Mouse (Mus musculus) inflammation-experienced regulatory T-cells, adult 6 months (primary cell): ENCODE measurements around the gene Rtn1. TPM values are rescaled to one million over a fixed set of nuclear protein-coding genes. Genes with fewer than 3 reads are reported as not detected.

Experiments
- ATAC-seq: one replicate; pipeline ENCODE4 v1.8.0; 2017
- polyA plus RNA-seq, 3 experiments: library from polyadenylated mRNA; unstranded; fragments of 100-300 nt; shearing (Covaris generic); gene quantifications; one replicate each; pipeline ENCODE4 v1.2.1; 2017

Gene Rtn1
- polyA plus RNA-seq: under 1 TPM in 1 of 3 experiments, not detected in 2; 0.18 TPM

- no peak for ATAC-seq
These were observed at the start of gene Rtn1 for GRCm38 (mm10) chr12:72408954-72409353. Gene Rtn1, minus strand, starts transcription at chr12:72409054.

- ATAC-seq: no peak
These were observed 45.1 kb upstream of the Rtn1 start for GRCm38 (mm10) chr12:72453941-72454340.

DNA sequence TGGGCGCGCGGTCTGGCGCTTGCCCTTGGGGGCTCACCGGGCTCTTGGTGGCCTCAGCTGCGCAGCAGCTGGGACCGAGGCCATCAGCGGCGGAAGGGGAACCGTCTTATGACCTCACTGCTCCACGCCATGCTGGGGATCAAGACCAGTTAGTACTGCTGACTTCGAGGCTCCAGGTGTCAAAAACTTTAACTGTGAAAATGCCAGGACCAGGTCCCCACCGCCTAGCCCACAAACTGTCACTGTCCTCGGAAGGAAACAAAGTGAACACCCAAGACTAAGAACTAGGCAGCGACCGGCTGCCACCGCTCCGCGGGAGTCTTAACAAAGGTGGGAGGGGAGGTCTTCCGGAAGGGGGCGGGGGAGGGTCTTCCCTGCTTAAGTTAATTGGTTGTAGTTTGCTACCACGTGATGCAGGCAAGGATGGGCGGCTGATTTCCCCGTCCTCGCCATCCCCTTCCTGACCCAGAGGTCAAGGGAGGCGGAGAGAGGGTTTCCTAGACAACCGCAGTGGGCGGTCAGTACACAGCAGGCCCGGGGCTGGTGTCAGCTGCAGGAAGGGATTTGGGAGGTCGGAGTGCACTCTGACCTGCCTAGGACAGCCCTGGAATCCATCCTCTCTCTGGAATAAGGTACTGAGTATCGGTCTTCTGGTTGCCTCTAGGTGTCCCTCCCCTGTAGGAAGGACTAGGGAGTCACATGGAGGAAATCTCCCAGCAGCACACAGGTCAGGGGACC is 33.2 kb upstream of the Rtn1 start, which contains the start of gene Lrrc9:
Lrrc9 (plus strand) TSS at position 28 of the 738 bp plus-strand sequence.
- no peak for ATAC-seq

DNA sequence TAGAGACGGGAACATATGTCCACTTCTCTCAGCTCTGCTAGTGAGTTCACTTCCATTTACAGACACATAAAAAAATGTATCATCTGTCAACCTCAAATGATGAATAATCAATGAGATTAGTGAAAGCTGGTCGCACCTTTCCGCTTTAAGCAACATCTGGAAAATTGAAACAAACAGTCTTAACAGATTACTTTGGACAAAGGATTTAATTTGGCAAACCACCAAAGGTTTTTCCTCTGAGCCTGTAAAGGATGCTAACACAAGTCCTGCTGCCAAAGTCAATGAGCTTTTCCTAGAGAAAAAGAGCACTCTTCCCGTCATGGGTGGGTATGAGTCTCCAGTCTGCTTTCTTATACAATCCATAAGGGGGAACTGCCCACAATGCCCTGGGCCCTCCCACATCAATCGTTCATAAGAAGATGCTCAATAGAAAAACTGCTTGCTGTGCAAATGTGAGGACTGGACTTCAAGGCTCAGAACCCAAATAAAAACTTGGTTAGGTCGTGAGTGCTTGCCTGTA is 30.2 kb upstream of the Rtn1 start:
- no peak for ATAC-seq

- ATAC-seq: no peak
These were observed 29.0 kb upstream of the Rtn1 start for GRCm38 (mm10) chr12:72437676-72438341.

- ATAC-seq: no peak
These were observed 24.5 kb upstream of the Rtn1 start for GRCm38 (mm10) chr12:72433241-72433865.

DNA sequence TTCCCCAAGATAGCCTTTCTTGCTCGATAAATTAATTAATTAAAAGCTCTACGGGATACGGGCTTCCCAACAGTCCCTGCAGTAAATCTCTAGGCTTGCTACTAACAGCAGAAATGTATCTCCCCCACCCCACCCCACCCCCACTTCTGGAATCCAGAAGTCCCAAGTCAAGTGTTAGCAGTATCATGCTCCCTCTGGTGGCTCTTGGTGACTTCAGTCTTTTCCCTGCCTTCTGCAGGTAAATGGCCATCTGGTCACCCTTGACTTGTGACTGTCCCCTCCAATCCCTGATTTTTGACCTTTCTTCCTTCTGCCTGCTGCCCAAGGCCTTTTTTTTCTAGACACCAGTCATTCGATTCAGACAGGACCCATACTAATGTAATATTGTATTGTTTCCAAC is 23.4 kb upstream of the Rtn1 start:
- ATAC-seq: no peak

DNA sequence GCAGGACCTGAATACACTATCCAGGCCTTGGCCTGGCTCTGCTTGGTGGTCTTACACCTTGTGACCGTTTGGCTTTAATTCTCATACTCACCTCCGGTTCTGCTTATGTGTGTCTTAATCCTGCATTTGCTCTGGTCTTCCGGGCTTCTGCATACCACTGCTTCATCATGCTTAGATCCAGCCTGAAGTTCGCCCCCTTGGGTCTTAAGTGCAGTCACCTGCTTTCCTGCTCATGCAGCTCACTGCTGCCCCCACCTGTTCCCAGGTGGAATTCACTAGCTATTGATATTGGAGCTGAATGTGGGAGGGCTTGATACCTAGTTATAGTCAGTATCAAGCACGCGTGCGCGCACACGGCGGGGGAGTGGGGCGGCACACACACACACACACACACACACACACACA is 18.9 kb upstream of the Rtn1 start:
- ATAC-seq: peak; percentile 28

DNA sequence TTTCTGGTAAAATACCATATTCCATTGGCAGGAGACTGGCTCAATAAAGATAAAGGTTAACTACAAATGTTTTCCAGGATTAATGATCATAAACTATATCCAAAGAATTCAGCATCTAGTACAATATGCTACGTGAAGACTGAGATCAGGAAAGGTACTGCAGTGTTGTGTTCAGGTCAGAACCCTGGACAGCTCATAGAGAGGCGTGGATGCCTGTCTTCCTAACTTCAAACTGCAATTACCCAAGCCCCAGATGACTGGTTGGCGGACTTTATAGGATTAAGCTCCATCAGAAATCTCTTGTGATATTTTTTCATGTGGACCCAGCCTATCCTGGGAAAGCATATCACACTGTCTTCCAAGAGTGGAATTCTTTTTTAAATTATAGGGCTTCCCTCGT is 13.8 kb upstream of the Rtn1 start:
- ATAC-seq: no peak

DNA sequence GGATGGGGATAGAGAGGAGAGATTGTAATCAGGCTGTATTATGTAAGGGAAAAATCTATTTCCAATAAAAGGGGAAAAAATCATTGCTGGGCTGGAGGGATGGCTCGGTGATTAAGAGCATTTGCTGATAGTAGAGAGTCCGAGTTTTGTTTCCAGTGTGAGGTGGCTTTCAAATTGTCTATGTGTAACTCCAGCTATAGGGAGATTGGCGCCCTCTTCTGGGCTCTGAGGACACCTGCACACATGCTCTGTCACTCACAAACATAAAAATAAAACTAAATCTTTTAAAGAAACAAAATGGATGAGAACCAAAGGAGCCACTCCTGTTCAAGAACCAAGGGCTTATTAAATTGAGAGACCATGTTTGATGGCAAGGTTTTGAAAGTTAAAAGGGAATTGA is 8.9 kb upstream of the Rtn1 start:
- no peak for ATAC-seq

GRCm38 (mm10) chr12:72408111-72408891 is 553 bp downstream of the Rtn1 start:
- ATAC-seq: no peak

- no peak for ATAC-seq
These were observed 1.1 kb downstream of the Rtn1 start for GRCm38 (mm10) chr12:72407721-72408110.

DNA sequence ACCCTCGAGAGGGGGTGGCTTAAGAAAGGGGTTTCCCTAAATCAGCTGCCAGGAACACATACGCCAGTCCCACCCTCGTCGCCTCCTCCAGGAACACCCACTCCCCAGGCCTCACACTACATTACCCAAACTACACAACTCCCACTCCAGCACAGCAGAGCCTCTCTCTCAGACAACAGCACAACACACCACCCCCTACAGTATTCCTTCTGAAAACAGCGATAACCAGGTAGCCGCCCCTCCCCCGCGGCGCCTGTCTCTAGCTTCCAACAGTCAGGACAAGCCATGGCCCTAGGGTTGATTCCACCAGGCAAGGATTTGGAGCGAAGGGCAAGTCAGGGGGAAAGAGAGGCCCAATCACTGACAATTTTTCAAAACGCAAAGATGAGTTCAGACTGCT is 1.7 kb downstream of the Rtn1 start:
- ATAC-seq: no peak

DNA sequence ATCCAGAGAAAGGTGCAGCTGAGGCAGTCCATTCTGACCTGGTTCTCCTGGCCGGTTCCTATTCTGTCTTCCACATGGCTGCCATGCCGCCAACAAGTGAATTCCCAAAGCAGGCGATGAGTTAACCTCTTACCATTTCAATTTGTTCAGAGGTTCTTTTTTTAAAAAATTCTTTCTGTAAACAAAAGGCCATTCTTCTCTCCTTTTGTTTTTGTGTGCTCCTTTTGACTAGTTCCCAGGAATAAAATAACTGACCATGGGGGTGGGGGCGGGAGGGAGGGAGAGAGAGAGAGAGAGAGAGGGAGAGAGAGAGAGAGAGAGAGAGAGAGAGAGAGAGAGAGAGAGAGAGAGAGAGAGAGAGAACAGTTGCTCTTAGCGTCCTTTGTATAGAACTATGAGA is 3.8 kb downstream of the Rtn1 start:
- no peak for ATAC-seq

GRCm38 (mm10) chr12:72393046-72393805 is 15.6 kb downstream of the Rtn1 start:
- ATAC-seq: no peak

DNA sequence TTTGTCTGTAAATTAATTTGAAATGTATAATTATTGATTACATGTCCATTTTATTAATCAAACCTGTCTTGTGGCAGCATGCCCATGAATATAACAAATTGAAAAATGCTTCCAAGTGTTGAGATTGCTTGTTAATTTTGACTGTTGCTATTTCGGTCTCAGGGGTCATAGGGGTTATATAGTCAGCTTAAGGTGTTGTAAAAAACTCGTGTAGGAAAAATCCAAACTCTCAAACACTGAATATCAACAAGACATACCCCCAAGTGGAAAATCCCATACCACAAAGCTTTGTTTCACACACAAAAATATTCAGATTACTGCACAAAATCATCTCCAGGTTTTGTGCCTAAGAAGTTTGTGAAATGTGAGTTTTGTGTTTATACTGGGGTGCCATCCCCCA is 18.5 kb downstream of the Rtn1 start:
- no peak for ATAC-seq

- no peak for ATAC-seq
These were observed 19.3 kb downstream of the Rtn1 start for GRCm38 (mm10) chr12:72389377-72390103.

- ATAC-seq: no peak
These were observed 20.0 kb downstream of the Rtn1 start for GRCm38 (mm10) chr12:72388835-72389234.

- no peak for ATAC-seq
These were observed 20.7 kb downstream of the Rtn1 start for GRCm38 (mm10) chr12:72388135-72388534.

DNA sequence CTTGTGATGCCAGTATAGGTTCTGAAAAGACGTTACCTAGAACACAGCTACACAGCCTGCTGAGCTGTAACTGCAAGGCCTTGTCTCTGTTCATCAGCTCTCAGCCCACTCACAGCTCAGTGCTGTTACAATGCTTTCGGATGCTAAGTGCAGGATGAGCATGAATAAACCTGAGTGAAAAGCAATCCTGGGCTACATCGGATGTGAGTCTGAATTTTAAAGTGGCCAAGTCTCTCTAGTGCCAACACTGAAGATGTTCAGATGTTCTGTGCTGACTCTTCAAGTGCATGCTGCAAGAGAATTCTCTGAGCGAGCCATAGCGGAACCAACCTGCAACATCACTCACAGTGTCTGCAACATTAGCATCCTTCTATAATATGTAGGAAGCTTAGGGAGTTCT is 32.5 kb downstream of the Rtn1 start:
- no peak for ATAC-seq

- ATAC-seq: no peak
These were observed 34.0 kb downstream of the Rtn1 start for GRCm38 (mm10) chr12:72374823-72375225.
